Mouse (Mus musculus) cerebellum, adult (tissue): ENCODE data around the gene Dach1.

ENCODE experiments used
- ATAC-seq: cut with Nextera tagmentation; 2 replicates; pipeline ENCODE4 v1.9.2; 2017; ENCODE audit warnings: mild to moderate bottlenecking, moderate library complexity, mixed read lengths; ENCODE audit not compliant: insufficient number of reproducible peaks, low FRiP score, low TSS enrichment

Gene Dach1

GRCm38 (mm10) chr14:98113106-98113505 is 56.5 kb downstream of the Dach1 start:
- ATAC-seq = no peak

- ATAC-seq = no peak
These were observed 59.6 kb downstream of the Dach1 start for GRCm38 (mm10) chr14:98109929-98110328.

GRCm38 (mm10) chr14:98108764-98109163 is 60.8 kb downstream of the Dach1 start:
- no peak for ATAC-seq

- no peak for ATAC-seq
These were observed 63.4 kb downstream of the Dach1 start for GRCm38 (mm10) chr14:98106208-98106607.

GRCm38 (mm10) chr14:98104314-98104955 is 65.1 kb downstream of the Dach1 start:
- no peak for ATAC-seq

- ATAC-seq = no peak
These were observed 74.3 kb downstream of the Dach1 start for GRCm38 (mm10) chr14:98095229-98095628.

- no peak for ATAC-seq
These were observed 80.3 kb downstream of the Dach1 start for GRCm38 (mm10) chr14:98089246-98089645.

- ATAC-seq = no peak
These were observed 82.2 kb downstream of the Dach1 start for GRCm38 (mm10) chr14:98087355-98087754.

GRCm38 (mm10) chr14:98086794-98087193 is 82.8 kb downstream of the Dach1 start:
- no peak for ATAC-seq

GRCm38 (mm10) chr14:98085141-98085540 is 84.4 kb downstream of the Dach1 start:
- ATAC-seq = no peak

GRCm38 (mm10) chr14:98084720-98085119 is 84.8 kb downstream of the Dach1 start:
- ATAC-seq = no peak

- ATAC-seq = no peak
These were observed 86.1 kb downstream of the Dach1 start for GRCm38 (mm10) chr14:98083419-98083818.

GRCm38 (mm10) chr14:98080014-98080413 is 89.6 kb downstream of the Dach1 start:
- no peak for ATAC-seq

- ATAC-seq = no peak
These were observed 91.6 kb downstream of the Dach1 start for GRCm38 (mm10) chr14:98077996-98078395.

GRCm38 (mm10) chr14:98073421-98074080 is 96.0 kb downstream of the Dach1 start:
- no peak for ATAC-seq

GRCm38 (mm10) chr14:98072647-98073420 is 96.7 kb downstream of the Dach1 start:
- ATAC-seq = no peak

- ATAC-seq = no peak
These were observed 97.7 kb downstream of the Dach1 start for GRCm38 (mm10) chr14:98071877-98072276.

- ATAC-seq = no peak
These were observed 102.2 kb downstream of the Dach1 start for GRCm38 (mm10) chr14:98067273-98067905.

GRCm38 (mm10) chr14:98064190-98064589 is 105.4 kb downstream of the Dach1 start:
- no peak for ATAC-seq

GRCm38 (mm10) chr14:98049329-98049728 is 120.2 kb downstream of the Dach1 start:
- no peak for ATAC-seq

- ATAC-seq = no peak
These were observed 121.2 kb downstream of the Dach1 start for GRCm38 (mm10) chr14:98048403-98048802.
